Mouse (Mus musculus) left cerebral cortex, adult 11 months (tissue): Measurements from ENCODE around the gene Acss1.

ENCODE experiments used
- DNase-seq: peaks from one replicate; pipeline ENCODE4 v3.0.0; 2022; ENCODE audit warnings: low spot score

Gene Acss1

DNA sequence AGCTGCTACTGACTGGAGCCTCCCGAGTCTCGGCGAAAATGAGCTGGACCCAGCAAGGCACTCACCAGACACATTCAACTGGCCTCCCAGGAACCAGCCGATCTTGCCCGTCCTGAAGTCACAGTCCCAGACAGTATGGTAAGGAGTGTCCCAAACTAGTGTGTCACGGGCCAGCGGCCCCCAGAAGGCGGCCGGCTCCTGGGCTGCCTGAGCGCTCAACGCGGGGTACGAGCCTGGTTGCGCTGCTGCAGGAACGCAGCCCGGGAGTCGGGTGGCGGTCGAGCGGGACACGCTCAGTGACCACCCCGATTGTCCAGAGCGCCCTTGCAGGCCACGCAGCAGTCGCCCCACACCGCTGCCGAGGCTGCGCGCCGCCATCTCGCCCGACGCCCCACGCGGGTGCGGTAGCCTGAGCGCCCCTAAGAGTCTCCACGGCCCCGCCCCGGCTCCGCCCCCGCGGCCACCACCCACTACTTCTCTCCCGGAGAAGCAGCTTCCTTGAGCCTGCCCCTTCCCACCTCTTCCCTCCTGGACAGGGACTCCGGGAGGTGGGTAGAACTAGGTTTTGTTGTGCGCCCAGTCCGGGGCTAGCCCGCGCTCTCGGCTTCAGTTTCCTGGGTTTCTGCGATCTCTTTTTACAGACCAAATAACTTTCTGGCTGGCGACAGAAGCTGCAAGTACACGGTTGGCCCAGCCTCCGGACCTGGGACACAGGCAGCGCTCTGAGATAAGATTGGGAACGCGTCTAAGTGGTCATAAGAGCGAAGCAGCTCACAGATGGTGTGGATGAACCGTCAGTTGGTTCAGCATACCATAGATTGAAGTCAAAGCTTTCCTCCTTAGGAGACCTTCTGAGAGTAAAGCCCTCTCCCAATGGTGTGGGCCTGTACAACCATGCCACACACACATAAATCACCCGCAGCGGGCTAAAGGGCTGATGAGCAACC, at the start of gene Acss1:
Acss1 (minus strand) TSS at position 681 of the 947 bp plus-strand sequence.
- DNase-seq = no peak

DNA sequence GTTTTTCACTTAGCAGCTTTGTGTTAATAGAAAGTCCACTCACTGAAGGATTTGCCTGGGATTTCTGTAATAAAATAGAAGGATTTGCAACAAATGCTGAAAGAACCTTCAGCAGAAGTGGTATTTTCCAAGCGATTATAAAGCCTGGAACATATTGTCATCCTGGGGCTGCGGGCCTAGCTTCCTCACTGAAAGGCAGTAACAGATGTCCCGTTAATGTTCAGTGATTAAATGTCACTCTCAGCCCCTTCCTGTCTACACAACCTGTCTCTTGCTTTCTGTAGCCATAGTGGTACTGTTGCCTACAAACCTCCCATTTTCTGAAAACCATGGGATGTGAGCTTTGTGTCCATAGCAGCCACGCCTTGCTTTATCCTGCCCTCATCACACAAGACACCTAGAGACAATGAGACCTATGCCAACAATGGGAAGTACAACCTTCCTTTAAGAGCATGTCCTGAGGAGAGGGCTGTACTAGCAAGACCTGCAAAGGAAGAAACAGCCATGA, 43.9 kb upstream of the Acss1 start:
- no peak for DNase-seq

GRCm38 (mm10) chr2:150691481-150692170, 23.3 kb upstream of the Acss1 start:
- DNase-seq = no peak

DNA sequence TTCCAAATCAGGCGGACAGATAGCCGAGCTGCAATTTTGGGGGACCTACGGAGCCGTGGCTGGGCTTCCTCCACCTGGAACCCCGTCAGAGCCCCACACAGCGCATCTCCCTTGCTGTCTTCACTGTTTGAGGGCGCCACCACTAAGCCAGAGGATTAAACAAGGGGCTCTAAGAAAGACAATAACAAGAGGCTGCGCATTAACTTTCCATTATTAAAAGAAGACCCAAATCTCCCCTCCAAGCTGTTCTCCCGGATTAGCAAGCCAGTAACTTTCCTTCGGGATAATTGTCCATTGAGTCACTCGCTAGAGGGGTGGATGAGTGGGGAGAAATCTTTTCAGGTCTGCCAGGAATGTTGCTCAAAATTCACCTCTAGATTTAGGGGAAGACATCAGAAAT, 21.9 kb upstream of the Acss1 start:
- no peak for DNase-seq

DNA sequence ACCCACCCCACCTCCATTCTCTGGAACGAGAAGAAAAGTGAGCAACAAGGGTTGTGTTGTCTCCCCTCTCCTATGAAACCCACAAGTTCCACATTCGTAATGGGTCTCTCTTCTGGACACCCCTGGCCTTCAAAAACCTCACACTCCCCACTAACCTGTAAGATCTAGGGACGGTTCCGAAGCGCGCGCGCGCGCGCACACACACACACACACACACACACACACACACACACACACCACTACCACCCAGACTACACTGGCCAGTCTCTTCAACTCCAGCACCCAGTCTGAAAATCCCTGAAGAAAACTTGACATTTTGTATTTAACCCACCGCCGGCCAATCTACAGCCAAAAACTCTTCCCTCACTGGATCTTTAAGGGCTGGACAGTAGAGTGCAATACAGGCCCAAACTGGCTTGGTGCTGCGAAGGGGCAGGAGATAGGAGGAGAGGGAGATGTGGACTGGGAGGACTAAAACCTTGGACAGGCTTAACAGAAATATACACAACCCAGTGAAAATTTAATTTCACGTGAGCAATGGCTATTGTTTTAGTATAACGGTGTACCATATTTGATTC, 21.0 kb upstream of the Acss1 start, which contains the start of gene Vsx1:
Vsx1 (minus strand) TSS at position 138 of the 578 bp plus-strand sequence.
- no peak for DNase-seq

DNA sequence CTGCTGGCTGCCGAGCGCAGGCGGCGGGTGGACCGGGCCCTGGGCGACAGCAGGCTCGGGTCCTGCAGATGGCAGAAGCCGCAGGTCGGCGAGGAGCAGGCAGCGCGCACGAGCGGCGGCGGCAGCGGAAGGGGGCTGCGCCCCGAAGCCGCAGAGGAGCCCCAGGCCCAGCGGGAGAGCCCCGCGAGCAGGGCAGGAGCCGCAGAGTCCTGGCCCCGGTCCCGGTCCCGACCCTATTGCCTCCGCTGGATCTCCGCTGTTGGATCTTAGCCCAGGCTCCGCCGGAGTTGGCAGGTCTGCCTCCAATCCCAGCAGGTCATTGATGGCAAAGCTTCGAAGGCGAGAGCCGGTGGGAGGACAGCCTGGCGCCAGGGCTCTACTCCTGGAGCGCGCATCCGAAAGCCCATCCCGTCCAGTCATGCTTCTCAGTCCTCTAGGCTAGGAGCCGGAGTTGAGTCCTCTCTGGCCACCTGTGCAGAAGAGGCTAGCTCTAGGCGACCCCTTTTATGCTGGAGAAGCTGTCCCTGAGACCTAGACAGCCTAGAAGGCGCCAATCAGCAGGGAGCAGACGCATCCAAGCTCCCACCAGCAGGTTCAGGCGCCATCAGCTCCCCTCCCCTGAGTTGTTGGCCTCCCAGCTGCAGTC, 20.4 kb upstream of the Acss1 start:
- DNase-seq = no peak

- no peak for DNase-seq
Measured at GRCm38 (mm10) chr2:150687871-150688540, 19.7 kb upstream of the Acss1 start.

DNA sequence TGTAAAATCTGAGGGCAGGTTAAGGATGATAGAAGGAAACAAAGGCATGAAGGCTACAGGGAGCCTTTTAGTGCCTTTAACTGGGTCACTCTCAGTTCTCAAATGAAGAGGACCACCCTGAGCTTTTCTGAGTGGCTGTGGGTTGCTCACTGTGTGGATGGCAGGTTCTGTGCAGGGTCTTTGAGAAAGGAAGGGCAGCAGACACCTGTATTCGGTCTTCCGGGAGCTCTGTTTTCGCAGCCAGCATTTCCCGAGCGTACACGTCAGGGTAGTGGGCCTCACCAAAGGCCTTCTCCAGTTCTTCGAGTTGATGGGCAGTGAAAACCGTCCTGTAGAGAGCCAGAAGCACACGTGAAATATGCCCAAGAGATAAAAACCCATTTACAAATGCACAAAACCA, 17.1 kb upstream of the Acss1 start:
- DNase-seq = no peak

- no peak for DNase-seq
Measured at GRCm38 (mm10) chr2:150684451-150684850, 16.2 kb upstream of the Acss1 start.

- no peak for DNase-seq
Measured at GRCm38 (mm10) chr2:150681581-150681980, 13.3 kb upstream of the Acss1 start.

GRCm38 (mm10) chr2:150678392-150678791, 10.1 kb upstream of the Acss1 start:
- DNase-seq = no peak

- DNase-seq = no peak
Measured at GRCm38 (mm10) chr2:150675525-150675924, 7.2 kb upstream of the Acss1 start.

DNA sequence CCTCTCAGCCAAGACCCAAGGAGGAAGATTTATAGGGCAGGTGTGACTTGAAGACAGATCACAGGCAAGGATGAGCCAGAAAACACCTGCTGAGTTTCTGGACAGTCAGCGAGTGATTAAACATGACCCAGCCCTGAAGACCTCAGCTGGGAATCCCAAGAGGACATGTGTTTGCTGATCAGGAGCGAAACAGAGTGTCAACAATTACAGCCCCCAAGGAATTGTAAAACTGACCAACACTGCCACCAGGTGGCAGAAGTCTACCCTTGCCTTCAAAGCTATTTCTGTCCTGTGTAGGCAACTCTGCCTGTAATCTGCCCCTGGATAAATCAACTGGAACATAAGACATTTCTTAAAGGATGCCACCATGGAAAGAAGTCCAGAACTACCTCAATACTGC, 6.6 kb upstream of the Acss1 start:
- no peak for DNase-seq

DNA sequence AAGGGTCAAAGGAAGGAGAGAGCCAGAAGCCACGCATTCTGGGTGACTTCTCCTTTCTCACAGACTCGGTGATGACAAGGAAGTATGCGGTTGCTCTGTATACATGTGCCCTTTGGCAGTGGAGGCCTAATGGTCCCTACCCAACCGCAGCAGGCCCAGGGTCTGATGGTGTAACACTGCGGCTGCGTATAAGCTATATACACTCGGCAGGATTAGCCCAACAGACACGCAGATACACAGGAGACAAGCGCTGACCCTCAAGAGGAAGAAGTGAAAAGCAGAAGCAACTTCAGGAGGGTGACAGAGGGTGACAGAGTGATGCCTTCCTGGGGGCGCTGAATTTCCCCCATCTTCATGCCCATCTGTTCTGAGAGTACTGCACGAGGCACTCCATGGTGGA, 5.6 kb upstream of the Acss1 start:
- DNase-seq = no peak

DNA sequence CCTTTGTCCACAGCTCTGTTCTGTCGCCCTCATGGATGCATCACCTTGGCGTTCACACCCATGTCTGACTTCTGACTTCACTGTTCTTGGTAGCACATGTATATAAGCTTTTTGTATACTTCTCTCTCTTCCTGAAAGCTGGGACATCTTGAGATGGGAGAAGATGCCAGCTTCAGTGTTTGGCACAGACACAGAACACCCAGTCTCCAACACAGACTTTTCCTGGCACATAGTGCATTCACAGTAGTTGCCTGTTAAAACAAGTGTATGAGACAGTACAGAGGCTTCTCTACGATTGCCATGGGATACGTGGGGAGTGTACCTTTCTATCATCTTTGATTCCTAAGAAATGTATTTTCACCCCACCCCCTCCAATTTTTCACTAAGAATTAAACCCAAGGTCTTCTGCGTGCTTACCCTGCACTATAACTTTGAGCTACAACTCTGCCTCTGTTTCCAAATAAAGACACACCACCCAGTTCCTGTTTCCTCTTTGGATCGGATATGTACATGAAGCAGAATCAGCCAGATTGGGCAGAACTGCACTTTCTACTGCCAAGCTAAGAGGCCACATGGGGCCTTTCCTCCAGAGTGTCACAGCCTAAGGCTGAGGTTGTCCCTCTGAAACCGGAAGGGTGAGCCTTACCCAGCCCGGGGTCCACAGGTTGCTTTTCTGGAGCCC, 3.5 kb upstream of the Acss1 start:
- DNase-seq = no peak

GRCm38 (mm10) chr2:150670926-150671325, 2.6 kb upstream of the Acss1 start:
- no peak for DNase-seq

DNA sequence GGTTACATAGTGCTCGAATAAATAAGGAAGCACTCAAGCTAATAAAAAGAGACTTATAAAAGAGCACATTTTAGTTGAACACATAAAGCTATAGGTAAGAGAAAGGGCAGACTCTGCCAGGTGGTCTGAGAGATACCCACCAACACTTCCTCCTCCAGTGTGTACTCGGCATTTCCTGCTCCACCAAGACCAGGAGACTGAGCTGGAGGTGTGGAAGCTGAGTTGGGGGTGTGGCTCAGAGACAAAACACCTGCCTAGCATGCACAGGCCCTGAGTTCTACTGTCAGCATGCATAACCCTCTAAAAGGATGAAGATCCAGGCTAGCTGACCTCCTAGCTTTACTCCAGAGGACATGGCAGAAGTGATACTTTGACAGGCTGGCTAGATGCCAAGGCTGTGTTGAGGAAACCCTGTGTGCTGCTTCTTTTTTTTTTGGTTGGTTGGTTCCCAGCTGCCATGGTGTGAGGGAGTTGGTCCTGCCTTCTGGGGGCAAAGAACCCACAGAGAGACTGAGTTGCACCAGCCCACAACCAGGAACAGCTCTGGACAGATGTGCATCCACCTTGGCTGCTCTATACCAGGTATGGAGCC, 1.2 kb upstream of the Acss1 start:
- DNase-seq = no peak

- DNase-seq = no peak
Measured at GRCm38 (mm10) chr2:150668956-150669355, 656 bp upstream of the Acss1 start.

DNA sequence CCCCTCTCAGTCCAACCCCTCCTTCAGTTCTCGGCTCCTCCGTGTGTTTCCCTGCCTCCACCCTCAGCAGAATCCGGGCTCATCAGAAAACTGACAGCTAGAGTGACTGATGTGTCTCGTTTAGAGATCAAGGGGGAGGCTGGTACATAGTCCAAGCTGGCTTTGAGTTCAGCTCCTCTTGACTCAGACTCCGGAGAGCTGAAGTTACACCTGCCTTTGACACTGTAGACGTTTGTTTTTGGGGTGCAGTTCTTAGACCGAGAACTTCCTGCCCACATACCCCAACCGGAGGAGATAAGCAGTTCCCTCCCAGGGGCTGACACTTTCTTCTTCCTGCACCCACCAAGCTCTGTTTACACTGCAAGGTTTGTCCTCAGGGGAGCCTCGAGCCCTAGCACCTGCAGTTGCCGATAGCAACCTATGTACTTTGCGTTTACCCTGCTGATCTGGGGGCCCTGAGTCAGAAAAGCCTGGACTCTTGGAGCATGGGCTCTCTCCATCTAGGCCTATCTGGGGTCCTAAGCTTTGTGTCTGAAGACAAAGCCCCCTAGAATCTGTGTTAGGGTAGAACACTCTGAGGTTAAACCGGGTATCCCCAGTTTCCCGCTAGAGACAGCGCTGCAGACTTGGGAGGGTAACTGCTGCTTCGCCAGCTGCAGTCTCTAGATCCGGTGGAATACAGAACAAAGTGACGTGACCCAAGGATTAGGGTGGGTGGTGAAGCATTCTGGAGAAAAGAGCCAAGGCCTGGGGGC, 1.1 kb downstream of the Acss1 start:
- no peak for DNase-seq

DNA sequence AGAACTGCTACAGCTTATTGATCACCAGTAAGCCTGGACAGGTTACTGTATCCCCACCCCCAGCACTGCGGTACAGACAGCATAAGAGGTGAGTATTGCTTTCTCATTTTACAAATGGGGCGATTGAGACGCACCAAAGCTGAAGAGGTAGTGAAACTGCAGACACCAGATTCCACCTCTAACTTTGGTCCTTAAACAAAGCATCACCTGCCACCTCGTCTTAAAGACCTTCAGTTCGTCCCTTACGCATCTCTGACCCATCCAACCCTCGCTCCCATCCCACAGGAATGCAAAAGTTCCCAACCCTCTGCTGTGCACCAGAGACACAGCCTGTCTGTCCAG, 1.6 kb downstream of the Acss1 start:
- no peak for DNase-seq
